Mouse (Mus musculus) heart, postnatal 36 days (tissue): Measurements from ENCODE around the gene Skp1a. TPM values are rescaled to one million over a fixed set of nuclear protein-coding genes. Genes with fewer than 3 reads are reported as not detected.

Source experiments
- total RNA-seq, 2 experiments: library from RNA; stranded (reverse); gene quantifications; 2 replicates each; pipeline ENCODE4 v1.2.3; 2021

The Skp1a gene
- total RNA-seq, 2 experiments from 2014 or later: 241 to 246 TPM

Other genes with a start within 250 kb of the Skp1a start
- gene Ube2b, start 231.2 kb upstream of the Skp1a start, total RNA-seq: 100 to 1,000 TPM; 297 to 317 TPM
- 1 to 10 TPM; 5.5 to 5.7 TPM for gene Cdkl3, start 227.8 kb upstream of the Skp1a start, total RNA-seq
- 10 to 100 TPM; 52.5 to 55.2 TPM for gene Ppp2ca, start 133.3 kb upstream of the Skp1a start, total RNA-seq
- not detected for gene Olfr1373, start 86.5 kb upstream of the Skp1a start, total RNA-seq
- gene Olfr1371, start 18.0 kb upstream of the Skp1a start, total RNA-seq: not detected
- gene Tcf7, start 51.0 kb downstream of the Skp1a start, total RNA-seq: 1 to 10 TPM in 1 of 2 experiments, under 1 TPM in 1; 0.65 to 1.2 TPM
- 1,000 to 10,000 TPM; 1,074 to 1,088 TPM for gene Vdac1, start 128.9 kb downstream of the Skp1a start, total RNA-seq
- gene 9530068E07Rik, start 164.4 kb downstream of the Skp1a start, total RNA-seq: 10 to 100 TPM; 75.4 to 81.3 TPM